Mouse (Mus musculus): ENCODE data around the gene Nupr1l.

The Nupr1l gene

DNA sequence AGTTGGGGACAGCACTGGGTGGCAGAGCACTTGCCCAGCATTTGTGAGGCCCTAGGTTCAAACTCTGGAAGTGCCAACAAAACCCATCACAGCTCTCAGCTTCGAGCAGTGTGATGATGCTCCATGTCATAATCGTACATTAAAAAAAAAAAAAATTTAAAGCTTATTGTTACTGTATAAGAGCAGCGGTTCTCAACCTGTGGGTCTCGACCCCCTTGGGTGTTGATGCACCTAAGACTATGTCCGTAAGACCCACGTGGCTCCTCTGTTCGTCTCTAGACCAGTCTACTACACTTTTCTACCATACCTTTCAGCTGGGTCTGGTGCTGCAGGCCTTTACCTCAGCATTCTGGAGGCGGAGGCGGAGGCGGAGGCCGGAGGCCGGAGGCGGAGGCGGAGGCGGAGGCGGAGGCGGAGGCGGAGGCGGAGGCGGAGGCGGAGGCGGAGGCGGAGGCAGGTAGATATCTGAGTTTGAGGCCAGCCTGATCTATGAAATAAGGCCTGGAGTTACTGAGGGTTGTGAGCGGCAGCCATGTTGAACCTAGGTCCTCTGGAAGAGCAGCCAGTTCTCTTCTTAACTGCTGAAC, 9.8 kb downstream of the Nupr1l start:
- DNase-seq (ENCODE audit: low spot score) = no peak

DNA sequence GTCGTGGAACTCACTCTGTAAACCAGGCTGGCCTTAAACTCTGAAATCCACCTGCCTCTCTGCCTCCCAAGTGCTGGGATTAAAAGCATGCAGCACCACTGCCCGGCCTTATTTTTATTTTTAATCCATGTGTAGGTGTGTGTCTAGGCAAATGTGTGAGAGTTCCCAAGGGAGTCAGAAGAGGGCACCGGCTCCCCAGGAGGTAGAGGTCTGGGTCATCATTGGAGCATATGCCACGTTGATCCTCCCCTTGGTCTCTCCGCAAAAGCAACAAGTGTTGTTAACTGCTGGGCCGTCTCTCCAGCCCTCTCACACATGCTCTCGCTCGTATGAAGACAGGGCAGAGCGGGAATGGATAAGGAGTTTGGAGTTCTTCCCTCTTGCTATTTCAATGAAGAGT, 10.4 kb downstream of the Nupr1l start:
- no peak for DNase-seq (ENCODE audit: low spot score)

DNA sequence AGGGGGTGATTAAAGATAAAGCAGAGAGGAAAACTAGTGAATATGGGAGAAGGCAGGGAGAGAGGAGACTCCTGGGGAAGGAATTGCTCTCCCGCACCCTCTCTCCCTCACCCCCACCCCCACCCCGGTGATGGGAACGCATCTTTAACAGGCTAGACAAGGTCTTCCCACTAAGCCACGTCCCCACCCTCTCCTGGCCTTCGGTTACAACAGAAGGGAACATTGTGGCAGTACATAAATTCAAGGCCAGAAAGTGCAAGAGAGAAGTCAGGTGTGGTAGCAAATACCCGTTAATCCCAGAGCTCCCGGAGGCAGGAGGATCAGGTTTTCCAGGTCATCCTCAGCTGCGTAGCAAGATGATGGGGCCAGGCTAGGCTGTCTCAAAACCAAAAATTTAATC, 11.0 kb downstream of the Nupr1l start:
- no peak for DNase-seq (ENCODE audit: low spot score)

DNA sequence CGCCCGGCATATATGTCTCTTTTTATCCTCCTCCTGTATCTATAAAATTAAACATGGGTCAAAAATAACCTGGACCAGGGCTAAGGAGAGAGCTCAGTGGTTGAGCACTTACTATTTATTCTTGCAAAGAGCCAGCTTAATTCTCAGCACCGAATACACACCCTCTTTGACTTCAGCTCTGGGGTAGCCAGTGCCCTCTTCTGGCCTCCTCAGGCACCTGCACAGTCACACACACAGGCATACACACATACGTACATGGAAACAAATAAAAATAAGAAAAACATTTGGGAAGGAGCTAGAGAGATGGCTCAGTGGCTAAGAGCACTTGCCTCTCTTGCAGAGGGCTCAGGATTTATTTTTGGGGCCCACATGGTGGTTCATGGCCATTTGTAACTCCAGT, 13.6 kb downstream of the Nupr1l start:
- DNase-seq (ENCODE audit: low spot score) = no peak

DNA sequence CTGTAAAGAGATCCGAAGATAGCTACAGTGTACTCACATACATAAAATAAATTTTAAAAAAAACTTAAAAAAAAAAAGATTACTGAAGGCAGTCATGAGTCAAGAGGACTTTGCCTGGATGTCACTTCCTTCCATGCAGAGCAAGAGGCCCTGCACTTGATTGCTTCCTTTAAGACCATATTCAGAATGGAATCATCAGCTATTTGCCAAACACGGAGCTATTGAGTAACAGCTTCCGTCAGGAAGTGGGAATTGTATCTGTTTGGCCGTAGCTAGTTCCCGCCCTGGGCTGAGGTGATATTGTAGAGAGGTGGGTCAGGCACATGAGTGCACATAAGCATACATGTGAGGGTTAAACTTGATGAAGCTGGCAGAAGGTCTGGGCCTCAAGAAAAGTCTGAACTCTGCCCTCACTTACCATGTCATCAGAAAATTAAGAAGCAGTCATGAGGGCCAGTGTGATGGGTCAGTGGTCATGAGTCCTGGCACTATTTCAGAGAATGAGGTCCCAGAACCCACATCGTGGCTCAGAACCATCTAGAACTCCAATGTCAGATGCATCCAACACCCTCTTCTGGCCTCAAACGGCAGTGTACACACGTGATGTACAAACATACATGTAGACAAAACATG, 16.6 kb downstream of the Nupr1l start:
- DNase-seq (ENCODE audit: low spot score) = no peak

DNA sequence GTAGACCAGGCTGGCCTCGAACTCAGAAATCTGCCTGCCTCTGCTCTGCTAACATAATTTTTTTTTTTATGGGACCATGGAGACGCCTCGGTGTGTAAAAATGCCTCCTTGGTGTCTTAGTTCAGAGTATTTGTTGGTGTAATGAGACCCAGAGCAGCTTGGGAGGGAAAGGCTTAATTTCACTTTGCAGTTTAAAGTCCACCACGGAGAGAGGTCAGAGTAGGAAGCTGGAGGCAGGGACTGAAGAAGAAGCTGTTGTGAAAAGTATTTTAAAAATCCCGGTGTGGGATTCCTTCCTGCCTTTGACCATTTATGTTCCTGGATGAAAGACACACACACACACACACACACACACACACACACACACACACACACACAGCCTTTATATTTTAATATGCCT, 17.6 kb downstream of the Nupr1l start:
- no peak for DNase-seq (ENCODE audit: low spot score)

DNA sequence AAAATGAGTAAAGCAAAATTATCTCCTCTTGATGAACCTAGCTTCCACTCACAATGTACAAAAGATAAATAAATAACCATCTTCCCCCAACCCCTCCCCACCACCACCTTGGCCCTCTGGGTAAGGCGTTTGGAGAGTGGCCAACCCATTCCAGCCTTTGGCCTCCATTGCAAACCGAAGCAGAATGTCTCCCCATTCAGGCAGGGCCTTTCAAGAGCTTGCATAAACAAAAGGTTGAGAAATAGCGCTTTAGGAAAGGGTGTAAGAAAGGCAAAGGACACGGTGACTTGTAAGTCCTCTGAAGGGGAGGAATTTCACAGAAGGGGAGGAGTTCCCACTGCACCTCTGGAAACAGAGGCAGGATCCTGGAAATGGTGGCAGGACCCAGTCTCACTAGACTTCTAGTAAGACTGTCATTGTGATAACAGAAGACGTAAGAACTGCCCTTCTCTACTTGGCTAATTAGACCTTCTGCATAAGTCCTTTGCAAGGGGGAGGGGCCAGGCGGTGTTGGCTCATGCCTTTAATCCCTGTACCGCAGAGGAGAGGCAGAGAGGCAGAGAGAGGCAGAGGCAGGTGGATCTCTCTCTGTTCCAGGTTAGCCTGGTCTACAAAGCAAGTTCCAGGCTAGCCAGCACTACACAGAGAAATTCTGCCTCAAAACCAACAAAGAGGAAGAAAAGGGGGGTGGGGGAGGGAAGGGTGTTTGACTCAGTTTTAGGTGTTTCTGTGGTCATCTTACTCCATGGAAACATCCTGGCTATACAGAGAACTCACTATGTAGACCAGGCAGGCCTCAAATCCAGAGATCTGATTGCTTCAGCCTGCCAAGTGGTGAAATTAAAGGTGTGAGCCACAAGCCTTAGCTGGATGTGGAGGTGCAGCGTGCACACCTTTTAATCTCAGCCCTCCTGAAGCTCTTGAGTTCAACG, 21.9 kb downstream of the Nupr1l start:
- no peak for DNase-seq (ENCODE audit: low spot score)

DNA sequence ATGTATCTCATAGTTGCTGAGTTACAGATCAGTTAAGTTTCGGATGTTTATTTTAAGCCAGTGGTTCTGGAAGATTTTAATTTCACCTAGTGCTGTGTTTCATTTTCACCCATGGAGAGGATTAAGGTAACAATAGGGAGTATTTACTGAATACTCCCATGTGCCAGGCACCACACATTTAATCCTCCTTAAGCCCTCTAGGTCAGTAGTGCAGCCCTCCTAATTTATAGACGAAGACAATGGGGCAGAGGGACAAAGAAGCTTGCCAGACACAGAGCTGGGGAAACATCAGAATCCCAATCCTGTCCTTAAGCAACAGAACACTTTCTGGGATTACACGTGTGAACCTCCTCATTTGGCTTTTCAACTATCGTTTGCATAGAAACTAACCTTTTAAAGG, 28.6 kb downstream of the Nupr1l start:
- peak; percentile 25 for DNase-seq (ENCODE audit: low spot score)

DNA sequence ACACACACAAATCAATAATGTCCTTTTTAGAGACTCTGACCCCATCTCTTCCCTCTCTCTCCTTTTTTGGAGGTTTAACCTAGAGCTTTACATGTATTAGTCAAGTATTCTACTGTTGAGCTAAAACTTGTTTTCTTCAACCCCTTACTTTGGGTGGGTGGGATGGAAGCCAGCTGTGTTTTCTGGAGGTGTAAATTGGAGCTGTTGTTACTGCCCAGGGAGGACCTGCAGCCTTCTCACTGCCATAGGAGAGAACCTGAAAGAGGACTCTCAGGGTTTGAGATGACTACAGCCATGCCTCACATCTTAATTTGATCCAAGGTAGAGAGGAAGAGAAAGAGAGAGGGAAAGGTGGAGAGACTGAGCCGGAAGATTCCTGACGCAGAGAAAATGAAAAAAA, 31.9 kb downstream of the Nupr1l start:
- DNase-seq (ENCODE audit: low spot score) = no peak

DNA sequence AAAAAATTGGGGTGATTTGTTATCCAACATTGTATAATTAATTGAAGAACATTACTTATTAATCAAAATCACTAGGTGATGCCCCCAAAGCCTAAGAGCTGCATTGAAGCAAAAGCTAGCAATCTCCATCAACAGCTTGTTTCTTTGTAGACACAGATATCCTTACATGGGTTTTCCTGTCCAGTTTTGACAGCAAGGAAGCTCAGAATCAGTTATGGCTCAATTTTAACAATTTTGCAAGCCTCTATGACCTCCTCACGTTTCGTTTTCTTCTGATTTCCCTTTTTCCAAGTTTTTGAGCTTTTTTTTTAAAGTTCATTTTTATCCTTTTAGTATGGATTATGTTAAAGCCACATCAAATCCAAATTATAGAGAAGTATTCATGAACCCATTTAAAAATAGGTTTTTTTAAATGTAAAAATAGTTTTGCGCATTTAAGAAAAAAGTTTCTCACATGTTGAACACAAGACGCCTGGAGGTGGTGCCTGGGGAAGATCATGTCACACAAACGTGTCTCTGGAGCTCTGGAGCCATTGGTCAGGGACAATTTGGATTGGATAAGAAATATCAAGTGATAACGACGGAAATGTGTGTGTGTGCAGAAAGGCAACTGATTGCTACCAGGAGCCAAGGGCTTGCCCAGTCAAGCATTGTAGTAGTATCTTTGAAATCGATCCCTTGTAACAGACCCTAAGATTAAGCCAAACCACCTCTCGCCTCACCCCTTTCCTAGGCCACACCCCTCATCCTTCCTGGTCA, 32.6 kb downstream of the Nupr1l start:
- DNase-seq (ENCODE audit: low spot score) = no peak

DNA sequence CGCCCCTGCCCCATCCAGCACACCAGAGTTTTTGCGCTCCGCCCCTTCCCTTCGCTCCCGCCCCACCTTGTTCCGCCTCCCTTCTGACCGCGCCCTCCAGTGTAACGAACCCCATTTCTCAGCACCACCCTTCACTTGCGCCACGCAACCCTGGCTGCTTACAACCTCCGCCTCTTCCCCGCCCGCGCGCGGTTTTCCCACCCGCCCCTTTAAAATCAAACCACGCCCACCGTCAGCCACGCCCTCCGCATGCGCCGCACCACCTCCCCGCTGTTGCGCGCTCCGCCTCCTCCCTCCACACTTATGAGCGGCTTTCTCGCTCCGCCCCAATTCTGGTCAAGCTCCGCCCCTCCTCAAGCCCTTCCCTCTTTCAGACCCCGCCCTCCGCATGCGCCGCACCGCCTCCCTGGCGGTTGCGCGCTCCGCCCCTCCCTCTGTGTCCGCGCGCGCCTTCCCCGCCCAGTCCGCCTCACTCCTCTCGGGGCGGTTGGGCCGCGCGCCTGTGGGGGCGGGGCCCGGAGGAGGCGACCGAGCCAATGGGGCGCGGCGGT, 33.2 kb downstream of the Nupr1l start, which contains the start of gene Vkorc1l1:
Gene Vkorc1l1, plus strand, starts transcription at position 476 of the 551 bp plus-strand sequence.
- DNase-seq (ENCODE audit: low spot score) = peak; percentile 99

DNA sequence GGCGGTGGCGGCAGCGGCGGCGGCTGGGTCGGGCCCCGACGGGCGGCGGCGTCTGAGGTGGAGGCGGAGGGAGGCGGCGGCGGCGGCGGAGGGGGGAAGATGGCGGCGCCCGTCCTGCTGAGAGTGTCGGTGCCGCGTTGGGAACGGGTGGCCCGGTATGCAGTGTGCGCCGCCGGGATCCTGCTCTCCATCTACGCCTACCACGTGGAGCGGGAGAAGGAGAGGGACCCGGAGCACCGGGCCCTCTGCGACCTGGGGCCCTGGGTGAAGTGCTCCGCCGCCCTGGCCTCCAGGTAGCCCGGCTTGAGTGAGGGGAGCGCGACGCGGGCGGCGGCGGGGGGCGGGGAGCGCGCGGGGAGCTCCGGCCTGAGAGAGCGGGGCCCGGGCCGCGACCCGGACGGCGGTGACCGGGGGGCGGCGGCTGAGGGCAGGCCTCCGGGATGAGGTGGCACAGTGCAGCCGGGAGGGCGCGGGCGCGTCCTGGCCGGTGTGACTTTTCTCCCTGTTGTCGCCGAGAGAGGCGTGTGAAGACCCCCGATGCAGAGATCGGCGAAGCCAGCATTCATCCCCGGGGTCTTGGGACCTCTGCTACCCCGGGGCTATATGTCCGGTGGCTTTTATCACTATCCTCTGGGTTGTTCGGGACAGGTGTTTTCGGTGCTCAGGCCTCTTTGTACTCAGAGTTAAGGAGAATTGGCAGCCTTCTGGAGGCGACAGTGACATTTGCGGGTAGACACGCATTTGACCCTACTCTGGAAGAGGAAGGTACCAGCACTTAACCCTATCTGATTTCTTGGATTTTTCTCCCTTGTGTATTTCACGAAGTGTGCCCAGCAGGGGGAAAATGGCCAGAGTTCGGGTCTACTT, 34.0 kb downstream of the Nupr1l start:
- DNase-seq (ENCODE audit: low spot score) = peak; percentile 52

DNA sequence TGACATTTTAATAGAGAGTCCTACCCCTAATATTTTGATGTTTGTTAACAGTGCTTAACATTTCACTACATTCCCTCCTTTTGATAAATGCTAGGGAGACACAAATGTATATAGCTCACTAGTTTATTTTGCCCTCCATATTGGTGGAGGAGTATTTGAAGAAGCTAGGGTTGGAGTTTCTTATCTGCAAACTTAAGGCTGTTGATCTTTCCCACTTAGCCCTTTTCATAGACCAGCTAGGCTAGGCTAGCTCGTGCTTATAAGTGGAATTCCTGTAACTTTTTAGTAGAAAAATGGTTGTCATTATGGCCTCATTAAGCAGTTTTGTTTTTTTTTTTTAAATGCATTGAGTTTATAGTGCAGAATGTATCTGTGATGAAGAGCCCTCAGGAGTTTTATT, 35.1 kb downstream of the Nupr1l start:
- DNase-seq (ENCODE audit: low spot score) = no peak

DNA sequence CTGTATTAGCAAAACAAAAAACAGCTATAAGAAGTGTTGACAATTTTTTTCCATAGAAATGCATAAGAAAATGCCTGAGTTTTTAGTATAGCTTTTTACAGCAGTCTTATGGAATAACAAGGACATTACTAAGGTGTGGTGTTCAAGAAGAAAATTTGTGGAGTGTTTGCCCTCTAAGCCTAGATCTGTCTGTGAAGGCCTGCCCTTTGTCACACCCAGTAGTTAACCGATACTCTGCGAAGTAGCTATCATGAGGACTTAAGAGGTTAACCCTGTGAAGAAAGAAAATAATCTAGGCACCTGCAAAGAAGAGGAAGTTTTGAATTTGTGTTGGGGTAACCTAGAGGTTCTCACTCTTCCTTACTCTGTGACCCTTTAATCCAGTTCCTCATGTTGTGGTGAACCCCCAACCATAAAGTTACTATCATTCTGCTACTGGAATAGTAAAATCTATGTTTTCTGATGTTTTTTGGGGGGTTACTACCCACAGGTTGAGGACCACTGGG, 39.2 kb downstream of the Nupr1l start:
- DNase-seq (ENCODE audit: low spot score) = no peak

DNA sequence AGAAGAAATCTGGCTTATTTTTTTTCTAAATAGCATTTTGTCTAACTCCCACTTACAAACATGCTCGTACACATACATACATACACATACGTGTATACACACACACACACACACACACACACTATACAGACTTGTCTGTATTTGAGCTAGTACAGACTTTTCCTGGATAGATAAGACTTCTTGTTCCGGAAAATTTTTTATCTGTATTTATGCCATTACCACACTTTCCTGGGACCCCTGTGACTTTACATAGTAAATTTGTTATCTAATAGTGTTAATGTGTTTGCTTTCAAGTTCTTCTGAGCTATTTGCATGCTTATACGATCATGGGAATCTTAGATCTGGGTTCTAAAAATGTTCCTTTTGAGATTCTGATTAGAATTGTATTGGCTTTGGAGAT, 43.8 kb downstream of the Nupr1l start:
- no peak for DNase-seq (ENCODE audit: low spot score)

DNA sequence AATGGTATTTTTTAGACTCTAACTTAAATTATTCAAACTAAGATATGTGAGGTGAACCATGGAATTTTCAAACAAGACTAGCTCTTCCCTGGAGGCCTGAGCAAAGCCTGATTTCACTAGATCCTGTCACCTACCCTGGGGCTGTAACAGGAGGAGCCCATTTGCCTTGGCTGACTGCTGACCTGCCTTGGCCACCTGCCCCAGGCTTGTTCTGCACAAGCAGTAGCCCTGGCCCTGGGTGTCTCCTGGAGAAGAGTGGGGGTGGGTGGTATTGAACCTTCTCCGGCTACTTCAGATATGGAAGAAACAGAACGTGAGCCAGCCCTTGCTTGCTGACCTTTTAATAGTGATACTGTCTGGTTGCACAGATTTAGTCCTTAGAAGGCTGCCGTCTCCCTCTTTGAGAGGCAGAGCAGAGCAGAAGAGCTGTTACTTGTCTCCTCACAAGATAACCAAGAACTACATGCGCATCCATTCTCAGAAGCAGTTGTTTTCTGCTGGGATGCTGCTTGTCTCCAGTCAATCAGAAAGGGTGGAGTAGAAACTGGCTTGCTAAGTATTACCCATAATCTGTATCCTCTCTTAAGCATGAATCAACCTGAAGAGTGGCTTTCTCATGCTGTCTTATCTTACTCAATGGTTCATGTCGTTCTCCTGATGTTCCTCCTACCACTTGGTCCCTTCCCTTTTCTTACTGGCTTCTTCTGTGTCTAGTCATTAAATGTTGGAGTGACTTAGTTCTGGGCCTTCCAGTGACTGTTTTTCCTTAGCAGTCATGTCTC, 46.3 kb downstream of the Nupr1l start:
- no peak for DNase-seq (ENCODE audit: low spot score)

DNA sequence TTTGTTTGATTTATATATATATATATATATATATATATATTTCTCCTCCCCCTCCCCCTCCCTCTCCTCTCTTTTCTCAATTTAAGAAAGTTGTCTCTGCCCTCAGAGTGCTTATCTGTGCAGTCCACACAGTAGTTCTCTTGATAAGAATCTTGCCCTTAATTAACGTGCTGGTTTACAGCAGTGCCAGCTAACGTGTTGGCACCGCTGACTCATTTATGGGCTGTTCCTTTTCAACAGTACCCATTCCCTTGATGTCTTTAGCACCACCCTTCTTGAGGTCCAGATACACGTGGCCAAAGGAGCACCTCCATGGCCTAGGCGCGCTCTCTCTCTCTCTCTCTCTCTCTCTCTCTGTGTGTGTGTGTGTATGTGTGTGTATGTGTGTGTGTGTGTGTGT, 47.5 kb downstream of the Nupr1l start:
- DNase-seq (ENCODE audit: low spot score) = no peak

DNA sequence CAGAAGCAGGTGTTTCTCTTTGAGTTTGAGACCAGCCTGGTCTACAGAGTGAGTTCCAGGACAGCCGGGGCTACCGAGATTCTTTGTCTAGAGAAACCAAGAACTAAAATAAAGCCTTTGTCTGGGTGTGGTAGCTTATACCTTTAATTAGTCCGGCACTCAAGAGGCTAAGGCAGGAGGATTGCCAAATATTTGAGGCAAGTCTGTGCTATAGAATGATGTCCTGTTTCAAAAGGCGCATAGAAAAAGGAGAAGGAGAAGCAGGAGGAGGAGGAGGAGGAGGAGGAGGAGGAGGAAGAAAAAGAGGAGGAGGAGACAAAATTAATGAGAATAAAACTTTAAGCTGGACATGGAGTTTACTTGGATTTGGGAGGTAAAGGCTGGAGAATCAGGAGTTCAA, 54.9 kb downstream of the Nupr1l start:
- no peak for DNase-seq (ENCODE audit: low spot score)
